Mouse (Mus musculus) frontal cortex, adult 2 months (tissue): Measurements from ENCODE around the gene Itga6. TPM values are rescaled to one million over a fixed set of nuclear protein-coding genes. Genes with fewer than 3 reads are reported as not detected.

Experiments used
- DNase-seq, 2 experiments: peaks; one replicate each; pipeline ENCODE4 v3.0.0; 2022; ENCODE audit warnings: low spot score in 1 of 2; ENCODE audit errors: extremely low spot score in 1 of 2
- polyA plus RNA-seq: library from polyadenylated mRNA; depleted of rRNA; stranded (reverse); fragments of >200 nt; gene quantifications from 2 replicates; pipeline ENCODE4 v1.2.3, GENCODE M21; 2012

Itga6 gene
- polyA plus RNA-seq, 1 experiment: 32.4 TPM

- no peak for DNase-seq
Observed at GRCm38 (mm10) chr2:71834371-71834770, 89.0 kb downstream of the Itga6 start.

- no peak for DNase-seq
Observed at GRCm38 (mm10) chr2:71835556-71835955, 90.1 kb downstream of the Itga6 start.

GRCm38 (mm10) chr2:71836232-71836631 lies 90.8 kb downstream of the Itga6 start:
- DNase-seq: no peak

GRCm38 (mm10) chr2:71837261-71837660 lies 91.8 kb downstream of the Itga6 start:
- no peak for DNase-seq

- DNase-seq: peak in 1 of 2 experiments; percentile 86
Observed at GRCm38 (mm10) chr2:71837791-71838190, 92.4 kb downstream of the Itga6 start.

- DNase-seq: no peak
Observed at GRCm38 (mm10) chr2:71843316-71843715, 97.9 kb downstream of the Itga6 start.

- no peak for DNase-seq
Observed at GRCm38 (mm10) chr2:71844906-71845305, 99.5 kb downstream of the Itga6 start.

- DNase-seq: peak; percentile 20 to 78
Observed at GRCm38 (mm10) chr2:71852161-71852560, 106.7 kb downstream of the Itga6 start.

GRCm38 (mm10) chr2:71855076-71855475 lies 109.7 kb downstream of the Itga6 start:
- no peak for DNase-seq

- peak in 1 of 2 experiments; percentile 43 for DNase-seq
Observed at GRCm38 (mm10) chr2:71863531-71864173, 118.2 kb downstream of the Itga6 start.

- DNase-seq: peak; percentile 75 to 80
Observed at GRCm38 (mm10) chr2:71865022-71865421, 119.6 kb downstream of the Itga6 start.

GRCm38 (mm10) chr2:71865935-71866334 lies 120.5 kb downstream of the Itga6 start:
- no peak for DNase-seq

- no peak for DNase-seq
Observed at GRCm38 (mm10) chr2:71866565-71866964, 121.1 kb downstream of the Itga6 start.

- DNase-seq: no peak
Observed at GRCm38 (mm10) chr2:71867019-71867418, 121.6 kb downstream of the Itga6 start.

GRCm38 (mm10) chr2:71867480-71867879 lies 122.1 kb downstream of the Itga6 start:
- no peak for DNase-seq

GRCm38 (mm10) chr2:71868256-71868655 lies 122.8 kb downstream of the Itga6 start:
- DNase-seq: no peak

GRCm38 (mm10) chr2:71872141-71872540 lies 126.7 kb downstream of the Itga6 start:
- no peak for DNase-seq

GRCm38 (mm10) chr2:71872801-71873443 lies 127.5 kb downstream of the Itga6 start, which contains the start of gene Pdk1:
Gene Pdk1 (plus strand): TSS chr2:71873224.
- DNase-seq: peak; percentile 92 to 97

- peak in 1 of 2 experiments; percentile 37 for DNase-seq
Observed at GRCm38 (mm10) chr2:71873474-71874322, 128.3 kb downstream of the Itga6 start.

- DNase-seq: no peak
Observed at GRCm38 (mm10) chr2:71874422-71874821, 129.0 kb downstream of the Itga6 start.

GRCm38 (mm10) chr2:71874836-71875235 lies 129.4 kb downstream of the Itga6 start:
- no peak for DNase-seq
